ENCODE assay signal across 8 mouse cellular contexts in the genomic region with DNA sequence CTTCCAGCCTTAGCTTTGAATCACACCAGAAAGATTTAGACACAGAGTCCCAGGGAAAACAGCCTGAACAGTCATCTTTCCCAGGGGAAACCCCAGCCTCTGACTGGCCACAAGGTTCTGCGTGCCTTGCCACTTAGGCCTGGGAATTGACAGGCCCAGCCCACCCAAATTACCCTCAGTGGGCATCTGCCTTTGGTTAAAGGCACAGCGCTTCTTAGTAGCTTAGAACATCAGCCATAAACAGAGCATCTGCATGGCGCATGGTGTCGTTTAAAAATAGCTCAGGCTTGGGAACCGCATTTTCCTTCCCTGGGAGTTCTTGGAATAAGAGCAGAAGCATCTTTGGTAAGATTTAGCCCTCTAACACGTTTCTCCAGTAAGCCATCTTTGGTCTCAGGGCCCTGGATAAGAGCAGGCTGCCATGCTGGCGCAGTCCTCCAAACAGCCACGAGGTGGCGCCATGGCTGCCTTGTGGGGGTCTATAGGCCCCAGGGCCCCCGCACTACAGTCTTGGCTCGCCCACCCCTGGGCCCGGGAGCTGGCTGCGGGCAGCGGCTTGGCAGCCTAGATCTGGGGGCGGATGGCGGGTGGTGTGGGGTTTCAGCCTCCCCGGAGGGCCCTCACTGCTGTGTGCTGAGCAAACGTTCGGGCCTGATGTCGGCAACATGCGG.
A peak's percentile ranks its signal among the peaks of the same experiment; 100 is the strongest.
DNase-seq lines count a peak whose midpoint lies in the region; ATAC-seq lines count a peak whose summit lies in the region.

No protein-coding gene starts in this region.

- whole genome bisulfite sequencing in embryonic facial prominence, embryonic 13.5 days: 5% methylated on average over 21 of the region's 21 CpGs
- 22% methylated on average over 21 of the region's 21 CpGs for WGBS in heart, embryonic 12.5 days

- H3K27me3 ChIP-seq in embryonic facial prominence, embryonic 13.5 days: peaks cover 74% of the 10 kb centered on the region
- no peaks in the 10 kb centered on the region for H3K27me3 ChIP-seq in heart, embryonic 12.5 days (replicated peaks)

- ATAC-seq in embryonic facial prominence, embryonic 13.5 days (ENCODE audit: insufficient number of reproducible peaks, insufficient read depth, low FRiP score, low TSS enrichment, low read depth): peak; percentile 94
- peak; percentile 47 for ATAC-seq in heart, embryonic 12.5 days (ENCODE audit: insufficient number of reproducible peaks, low FRiP score)
- ATAC-seq in megakaryocyte-erythroid progenitor cell, adult 5-6 weeks (replicated peaks; ENCODE audit: low FRiP score, low TSS enrichment, poor library complexity, severe bottlenecking): peak; percentile 77

- H3K9ac ChIP-seq in embryonic facial prominence, embryonic 13.5 days: peak overlapping the region; percentile 40; the same call in 1 of the 2 replicates
- H3K9ac ChIP-seq in heart, embryonic 12.5 days: no peak overlapping the region; the same call in 1 of the 2 replicates

- intact Hi-C loops in left cerebral cortex, postnatal 4 days (cut with DNase I): no loop called here

- H3K4me3 ChIP-seq in embryonic facial prominence, embryonic 13.5 days: 0 out of 2 replicates have a peak overlapping the region, but pooled peaks have one; percentile 2
- H3K4me3 ChIP-seq in heart, embryonic 12.5 days: peak overlapping the region; percentile 20

- H3K4me1 ChIP-seq in embryonic facial prominence, embryonic 13.5 days: peaks cover 30% of the 10 kb centered on the region
- H3K4me1 ChIP-seq in heart, embryonic 12.5 days (replicated peaks): peaks cover 28% of the 10 kb centered on the region

- peak; percentile 9 to 40 for DNase-seq in left cerebral cortex, adult 18-20 months (ENCODE audit: low spot score in 2 of 2)
- no peak for DNase-seq in left cerebral cortex, adult 9 months (ENCODE audit: low spot score in 2 of 2)
- DNase-seq in WW6 (ENCODE audit: low read depth, low spot score): peak; percentile 56
- DNase-seq in left cerebral cortex, postnatal 4 days: peak; percentile 73
- peak; percentile 33 to 47 for DNase-seq in thymus, postnatal 36 days

- peak overlapping the region; percentile 40 for H3K4me2 ChIP-seq in embryonic facial prominence, embryonic 13.5 days
- H3K4me2 ChIP-seq in heart, embryonic 12.5 days: peak overlapping the region; percentile 54

- peak overlapping the region; percentile 75 for H3K27ac ChIP-seq in embryonic facial prominence, embryonic 13.5 days
- no peak overlapping the region for H3K27ac ChIP-seq in heart, embryonic 12.5 days (ENCODE audit: poor library complexity, severe bottlenecking)

- no peaks in the 10 kb centered on the region for H3K9me3 ChIP-seq in embryonic facial prominence, embryonic 13.5 days
- no peaks in the 10 kb centered on the region for H3K9me3 ChIP-seq in heart, embryonic 12.5 days (replicated peaks)

- no peaks in the 10 kb centered on the region for H3K36me3 ChIP-seq in embryonic facial prominence, embryonic 13.5 days
- H3K36me3 ChIP-seq in heart, embryonic 12.5 days: no peaks in the 10 kb centered on the region

Comparison
In these comparisons a context has a peak if more than half of its experiments do, and no peak if none do; other contexts are left out.
1. DNase-seq: peak in left cerebral cortex, adult 18-20 months (2 of 2), WW6 (single experiment), left cerebral cortex, postnatal 4 days (single experiment) and thymus, postnatal 36 days (2 of 2); none in left cerebral cortex, adult 9 months (0 of 2).
2. Peak in every context shown above with its lines, with median percentiles within 50 percentile points of each other: ATAC-seq.